7 mouse cellular contexts compared by ENCODE assay signal in genomic region chr3:95965518-95966451, GRCm38 (mm10). TPM values are rescaled to one million over a fixed set of nuclear protein-coding genes. Genes with fewer than 3 reads are reported as not detected.
DNase-seq lines count a peak whose midpoint lies in the region; ATAC-seq and TF ChIP-seq lines count a peak whose summit lies in the region.

No protein-coding gene starts in this region.

- H3K36me3 ChIP-seq in lung, embryonic 14.5 days (ENCODE audit: insufficient read depth), result no peaks in the 10 kb centered on the region
- no peaks in the 10 kb centered on the region for H3K36me3 ChIP-seq in embryonic facial prominence, embryonic 15.5 days
- no peaks in the 10 kb centered on the region for H3K36me3 ChIP-seq in intestine, postnatal 0 days (ENCODE audit: control insufficient read depth, insufficient read depth)
- H3K36me3 ChIP-seq in midbrain, postnatal 0 days (ENCODE audit: insufficient read depth, low read length), result no peaks in the 10 kb centered on the region

- WGBS in lung, embryonic 14.5 days, result 5% methylated on average over 7 of the region's 7 CpGs
- 7% methylated on average over 7 of the region's 7 CpGs for WGBS in bone marrow, adult 2 months
- 11% methylated on average over 7 of the region's 7 CpGs for WGBS in embryonic facial prominence, embryonic 15.5 days
- WGBS in intestine, postnatal 0 days, result 4% methylated on average over 7 of the region's 7 CpGs
- WGBS in midbrain, postnatal 0 days, result 10% methylated on average over 7 of the region's 7 CpGs

- H3K4me1 ChIP-seq in lung, embryonic 14.5 days (ENCODE audit: insufficient read depth), result no peaks in the 10 kb centered on the region
- no peaks in the 10 kb centered on the region; the same call in 1 of the 2 replicates for H3K4me1 ChIP-seq in bone marrow, adult 2 months (ENCODE audit: control insufficient read depth, insufficient read depth, low read length)
- H3K4me1 ChIP-seq in embryonic facial prominence, embryonic 15.5 days, result no peaks in the 10 kb centered on the region
- no peaks in the 10 kb centered on the region for H3K4me1 ChIP-seq in intestine, postnatal 0 days (replicated peaks; ENCODE audit: control insufficient read depth, insufficient read depth, low read length)
- no peaks in the 10 kb centered on the region for H3K4me1 ChIP-seq in midbrain, postnatal 0 days (ENCODE audit: insufficient read depth, low read length)

- H3K4me2 ChIP-seq in lung, embryonic 14.5 days, result peak overlapping the region; percentile 18; the same call in 1 of the 2 replicates
- peak overlapping the region; percentile 39 for H3K4me2 ChIP-seq in embryonic facial prominence, embryonic 15.5 days (replicated peaks)
- 0 out of 2 replicates have a peak overlapping the region, but pooled peaks have one; percentile 25 for H3K4me2 ChIP-seq in intestine, postnatal 0 days (replicated peaks; ENCODE audit: low read depth)
- H3K4me2 ChIP-seq in midbrain, postnatal 0 days (ENCODE audit: low read depth, low read length, poor library complexity, severe bottlenecking), result peak overlapping the region; percentile 40

- no peaks in the 10 kb centered on the region for H3K9me3 ChIP-seq in lung, embryonic 14.5 days (ENCODE audit: low read depth, low read length)
- no peaks in the 10 kb centered on the region for H3K9me3 ChIP-seq in embryonic facial prominence, embryonic 15.5 days (replicated peaks)
- no peaks in the 10 kb centered on the region for H3K9me3 ChIP-seq in intestine, postnatal 0 days (ENCODE audit: control insufficient read depth)
- H3K9me3 ChIP-seq in midbrain, postnatal 0 days (ENCODE audit: low read length), result no peaks in the 10 kb centered on the region

- H3K27ac ChIP-seq in lung, embryonic 14.5 days (ENCODE audit: low read depth), result no peak overlapping the region
- H3K27ac ChIP-seq in bone marrow, adult 2 months (ENCODE audit: control insufficient read depth, insufficient read depth, low read depth, low read length, poor library complexity), result peak overlapping the region; percentile 42
- H3K27ac ChIP-seq in embryonic facial prominence, embryonic 15.5 days (replicated peaks), result no peak overlapping the region
- no peak overlapping the region for H3K27ac ChIP-seq in intestine, postnatal 0 days (ENCODE audit: low read depth, low read length)
- H3K27ac ChIP-seq in midbrain, postnatal 0 days (ENCODE audit: low read depth, low read length), result no peak overlapping the region

- peak; percentile 58 for TF ChIP-seq CTCF in lung, embryonic 14.5 days (IDR thresholded peaks at IDR 0.05; ENCODE audit: low read depth)
- TF ChIP-seq CTCF in bone marrow, adult 2 months (IDR thresholded peaks at IDR 0.05; ENCODE audit: control insufficient read depth, insufficient read depth, low read length), result no peak
- TF ChIP-seq CTCF in intestine, postnatal 0 days (IDR thresholded peaks at IDR 0.05; ENCODE audit: low read depth), result peak; percentile 66
- peak; percentile 72 for TF ChIP-seq CTCF in midbrain, postnatal 0 days (IDR thresholded peaks at IDR 0.05)

- DNase-seq in lung, embryonic 14.5 days, result peak; percentile 82
- no peak for DNase-seq in lung, adult 18-20 months
- peak; percentile 77 for DNase-seq in midbrain, postnatal 0 days (ENCODE audit: low spot score)
- no peak for DNase-seq in gastrocnemius, postnatal 25 days

- H3K9ac ChIP-seq in lung, embryonic 14.5 days, result no peak overlapping the region
- no peak overlapping the region for H3K9ac ChIP-seq in embryonic facial prominence, embryonic 15.5 days
- no peak overlapping the region for H3K9ac ChIP-seq in intestine, postnatal 0 days (ENCODE audit: low read depth, low read length)
- H3K9ac ChIP-seq in midbrain, postnatal 0 days (replicated peaks; ENCODE audit: low read length, poor library complexity, severe bottlenecking), result no peak overlapping the region

- ATAC-seq in lung, embryonic 14.5 days (ENCODE audit: insufficient read depth), result no peak
- no peak; the same call in 1 of the 2 replicates for ATAC-seq in embryonic facial prominence, embryonic 15.5 days (ENCODE audit: insufficient number of reproducible peaks, low FRiP score, low TSS enrichment, low read depth)
- ATAC-seq in intestine, postnatal 0 days, result no peak
- 0 out of 2 replicates have a peak, but pooled peaks have one; percentile 23 for ATAC-seq in midbrain, postnatal 0 days (ENCODE audit: low FRiP score)

- TF ChIP-seq POLR2A in bone marrow, adult 2 months (IDR thresholded peaks at IDR 0.05; ENCODE audit: borderline replicate concordance, control insufficient read depth, low read depth, low read length), result no peak

- no peak overlapping the region for H3K4me3 ChIP-seq in lung, embryonic 14.5 days (ENCODE audit: low read depth, low read length)
- no peak overlapping the region for H3K4me3 ChIP-seq in bone marrow, adult 2 months (replicated peaks; ENCODE audit: control insufficient read depth, low read depth, low read length)
- H3K4me3 ChIP-seq in embryonic facial prominence, embryonic 15.5 days (replicated peaks), result peak overlapping the region; percentile 13; the same call in 1 of the 2 replicates
- H3K4me3 ChIP-seq in intestine, postnatal 0 days (ENCODE audit: low read depth, low read length), result no peak overlapping the region
- peak overlapping the region; percentile 14; the same call in 1 of the 2 replicates for H3K4me3 ChIP-seq in midbrain, postnatal 0 days (ENCODE audit: low read depth, low read length)

- 0 out of 2 replicates have a peak, but pooled peaks cover 1% of the 10 kb centered on the region for H3K27me3 ChIP-seq in lung, embryonic 14.5 days (ENCODE audit: insufficient read depth, low read length)
- H3K27me3 ChIP-seq in embryonic facial prominence, embryonic 15.5 days, result no peaks in the 10 kb centered on the region
- H3K27me3 ChIP-seq in intestine, postnatal 0 days (replicated peaks; ENCODE audit: control insufficient read depth, insufficient read depth, low read length), result no peaks in the 10 kb centered on the region; the same call in 1 of the 2 replicates
- H3K27me3 ChIP-seq in midbrain, postnatal 0 days (ENCODE audit: insufficient read depth, low read length), result no peaks in the 10 kb centered on the region

RNA-seq across cellular contexts. Expression of gene Plekho1, which starts 30.0 kb away (rescaled TPM):
- 36.7 and 37.0 TPM in 2 replicates for polyA plus RNA-seq in lung, embryonic 14.5 days (2014; fragmentation: Nextera tagmentation; extraction: Ambion mirVana)
- 36.1 and 59.2 TPM in 2 replicates for polyA plus RNA-seq in bone marrow, adult 2 months (2011; ENCODE audit: insufficient read depth, insufficient read length, low replicate concordance, missing spikeins)
- 36.7 and 47.0 TPM in 2 replicates for polyA plus RNA-seq in embryonic facial prominence, embryonic 15.5 days (2015; fragmentation: Nextera tagmentation; extraction: Ambion mirVana)
- polyA plus RNA-seq in intestine, postnatal 0 days (2015; fragmentation: Nextera tagmentation; extraction: Ambion mirVana), result 18.9 and 23.8 TPM in 2 replicates
- total RNA-seq in midbrain, postnatal 0 days (2014; rRNA removed), result 52.5 and 62.7 TPM in 2 replicates
- 37.3 and 41.2 TPM in 2 replicates for polyA plus RNA-seq in midbrain, postnatal 0 days (2015; fragmentation: Nextera tagmentation; extraction: Ambion mirVana)
- 10 to 100 TPM; 23.2 to 39.8 TPM for total RNA-seq in gastrocnemius, postnatal 25 days (2021)

RNA-seq across cellular contexts. Expression of gene Anp32e, which starts 36.7 kb away (rescaled TPM):
- polyA plus RNA-seq in lung, embryonic 14.5 days (2014; fragmentation: Nextera tagmentation; extraction: Ambion mirVana), result 80.5 and 84.0 TPM in 2 replicates
- polyA plus RNA-seq in bone marrow, adult 2 months (2011; ENCODE audit: insufficient read depth, insufficient read length, low replicate concordance, missing spikeins), result 275 and 382 TPM in 2 replicates
- 173 and 175 TPM in 2 replicates for polyA plus RNA-seq in embryonic facial prominence, embryonic 15.5 days (2015; fragmentation: Nextera tagmentation; extraction: Ambion mirVana)
- 71.7 and 75.1 TPM in 2 replicates for polyA plus RNA-seq in intestine, postnatal 0 days (2015; fragmentation: Nextera tagmentation; extraction: Ambion mirVana)
- total RNA-seq in midbrain, postnatal 0 days (2014; rRNA removed), result 24.7 and 27.5 TPM in 2 replicates
- 70.9 and 86.9 TPM in 2 replicates for polyA plus RNA-seq in midbrain, postnatal 0 days (2015; fragmentation: Nextera tagmentation; extraction: Ambion mirVana)
- total RNA-seq in gastrocnemius, postnatal 25 days (2021), result 10 to 100 TPM; 67.4 to 69.1 TPM

Comparison
In these comparisons a context has a peak if more than half of its experiments do, and no peak if none do; other contexts are left out.
1. DNase-seq: peak in lung, embryonic 14.5 days (single experiment) and midbrain, postnatal 0 days (single experiment); none in lung, adult 18-20 months (0 of 2) and gastrocnemius, postnatal 25 days (single experiment).
2. H3K4me3 ChIP-seq: peak in embryonic facial prominence, embryonic 15.5 days (single experiment) and midbrain, postnatal 0 days (single experiment); none in lung, embryonic 14.5 days (single experiment), bone marrow, adult 2 months (single experiment) and intestine, postnatal 0 days (single experiment).
3. Peak in every context shown above with its lines, with median percentiles within 50 percentile points of each other: H3K4me2 ChIP-seq.